Mouse (Mus musculus) granulocyte monocyte progenitor cell, adult 5-6 weeks (primary cell): ENCODE measurements around the gene Glt28d2. TPM values are rescaled to one million over a fixed set of nuclear protein-coding genes. Genes with fewer than 3 reads are reported as not detected.

Experiments used
- ATAC-seq: replicated peaks from 2 replicates; pipeline ENCODE4 v1.8.0; 2016; ENCODE audit warnings: mild to moderate bottlenecking, moderate TSS enrichment, inconsistent platforms; ENCODE audit not compliant: poor library complexity, severe bottlenecking
- total RNA-seq, 2 experiments: library from RNA; stranded (forward) in 1 of 2; stranded (reverse) in 1 of 2; fragments of 200-712, 200-1000 nt in 1 of 2; fragments of >200 nt in 1 of 2; fragmentation: Nextera tagmentation in 1 of 2; gene quantifications; 2 replicates each; pipeline ENCODE4 v1.2.3; 2014 to 2017

Gene Glt28d2
- total RNA-seq, 2 experiments from 2014 or later, result not detected

DNA sequence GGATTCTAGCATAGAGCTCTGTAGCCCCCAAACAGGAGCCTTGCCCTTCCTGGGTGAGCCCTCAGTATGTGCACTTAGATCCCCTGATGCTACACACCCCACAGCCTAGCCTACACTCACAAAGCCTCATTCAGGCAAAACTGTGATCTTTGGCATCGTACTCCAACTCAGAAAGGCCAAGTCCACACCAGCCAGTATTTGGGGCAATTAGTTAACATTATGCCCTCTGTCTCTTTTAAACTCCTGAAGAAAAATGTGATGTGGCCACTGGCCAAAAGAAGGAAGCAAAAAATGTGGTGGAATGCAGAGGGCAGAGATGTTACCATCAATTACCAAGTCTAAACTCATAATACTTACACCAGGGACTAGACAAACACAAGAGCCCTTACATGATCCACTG lies 55.5 kb downstream of the Glt28d2 start:
- ATAC-seq, result no peak

DNA sequence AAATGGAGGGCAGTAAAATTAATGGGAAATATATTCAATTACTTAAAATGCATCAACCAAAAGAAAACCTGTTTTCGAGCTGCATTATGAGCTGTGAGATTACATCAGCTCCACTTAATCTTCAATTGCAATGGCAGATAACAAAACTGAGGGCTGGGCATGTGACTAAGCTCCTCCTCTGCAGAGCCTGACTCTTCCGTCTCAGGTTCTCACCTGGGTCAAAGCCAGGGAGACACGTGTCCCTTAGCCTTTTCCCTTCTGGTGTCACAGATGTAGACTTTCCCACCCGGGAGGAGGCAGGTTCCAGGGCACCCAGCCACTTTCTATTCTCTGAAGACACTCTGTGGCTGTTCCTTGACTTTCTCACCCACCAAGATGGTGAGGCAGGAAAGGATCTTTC lies 58.3 kb downstream of the Glt28d2 start:
- no peak for ATAC-seq

- no peak for ATAC-seq
Measured at GRCm38 (mm10) chr3:85827815-85828214, 59.5 kb downstream of the Glt28d2 start.

DNA sequence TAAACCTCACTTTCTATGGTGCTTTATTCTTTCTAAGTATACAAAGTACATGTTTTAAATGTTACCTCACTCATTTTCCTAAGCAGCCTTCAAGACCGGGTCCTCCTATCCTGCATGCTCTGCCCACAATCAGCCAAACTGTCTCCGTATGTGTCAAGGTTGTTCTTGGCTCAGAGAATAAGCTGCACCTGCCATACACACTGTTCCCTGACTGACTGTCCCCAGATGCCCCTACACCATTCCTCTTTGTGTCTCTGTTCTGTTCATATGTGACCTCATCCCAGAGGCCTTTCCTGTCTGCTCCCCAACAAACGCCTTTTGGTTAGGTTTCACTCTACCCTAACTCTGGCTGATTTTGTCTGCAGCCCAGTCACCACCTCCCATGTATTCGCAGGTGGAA lies 60.0 kb downstream of the Glt28d2 start:
- ATAC-seq, result no peak

DNA sequence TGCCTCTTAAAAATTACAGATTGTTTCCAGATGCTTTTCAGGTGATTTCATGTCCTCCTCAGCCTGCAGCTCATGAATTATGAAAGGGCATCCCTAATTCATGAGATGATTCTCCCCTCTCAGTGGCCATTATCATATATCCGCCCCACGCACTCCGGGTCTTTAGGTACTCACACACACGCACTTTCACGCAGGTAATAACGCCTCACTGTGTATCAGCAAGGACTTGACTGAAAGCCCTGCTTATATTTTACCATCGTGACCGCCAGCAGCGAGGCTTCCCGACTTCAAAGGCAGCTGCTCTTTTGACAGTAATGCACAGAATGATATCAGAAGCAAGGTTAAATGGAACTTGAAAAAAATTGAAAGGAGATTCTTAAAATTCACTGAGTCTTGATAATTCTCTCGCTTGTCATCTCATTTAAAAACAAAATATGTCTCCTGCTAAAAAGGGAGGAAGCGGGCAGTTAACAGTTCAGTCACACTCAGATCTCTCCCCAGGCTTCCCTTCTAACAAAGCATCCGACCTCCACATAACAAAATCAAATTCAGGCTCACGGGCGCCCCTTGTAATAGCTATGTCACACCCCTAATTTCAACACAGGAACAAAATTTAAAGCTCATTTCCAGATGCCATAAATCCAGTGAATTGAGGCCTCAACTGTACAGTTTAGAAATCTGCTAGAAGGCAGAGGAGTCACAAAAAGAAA lies 66.3 kb downstream of the Glt28d2 start:
- no peak for ATAC-seq

Other genes starting within 250 kb of the Glt28d2 start
- gene Fam160a1, start 70.2 kb downstream of the Glt28d2 start, total RNA-seq (2014; fragmentation: Nextera tagmentation), result not detected in 2 replicates
- not detected in 2 replicates for gene Fam160a1, start 70.2 kb downstream of the Glt28d2 start, total RNA-seq (2017)
- not detected in 2 replicates for gene Gm37240, start within 50 bp of the Glt28d2 start, total RNA-seq (2014; fragmentation: Nextera tagmentation)
- gene Gm37240, start within 50 bp of the Glt28d2 start, total RNA-seq (2017), result not detected in 2 replicates
- 2.0 and 4.2 TPM in 2 replicates for gene Sh3d19, start 83.6 kb upstream of the Glt28d2 start, total RNA-seq (2014; fragmentation: Nextera tagmentation)
- gene Sh3d19, start 83.6 kb upstream of the Glt28d2 start, total RNA-seq (2017), result 10.6 and 11.5 TPM in 2 replicates
- gene Prss48, start 115.0 kb upstream of the Glt28d2 start, total RNA-seq (2014; fragmentation: Nextera tagmentation), result not detected in 2 replicates
- gene Prss48, start 115.0 kb upstream of the Glt28d2 start, total RNA-seq (2017), result not detected in 2 replicates